Mouse (Mus musculus): Measurements from ENCODE around the gene Gm45062. TPM values are rescaled to one million over a fixed set of nuclear protein-coding genes. Genes with fewer than 3 reads are reported as not detected.

Gene Gm45062
- polyA plus RNA-seq, 1 experiment, result 5.8 TPM

- no peaks in the 10 kb centered on the region for H3K9me3 ChIP-seq (replicated peaks; ENCODE audit: control insufficient read depth, insufficient read depth, low read length, poor library complexity, severe bottlenecking)
- TF ChIP-seq CTCF (IDR thresholded peaks at IDR 0.05; ENCODE audit: low read depth, low read length) (no peak), POLR2A (IDR thresholded peaks at IDR 0.05; ENCODE audit: insufficient read depth, low read length) (no peak), EP300 (IDR thresholded peaks at IDR 0.05; ENCODE audit: insufficient read depth, low read depth, low read length) (no peak)
- no peak overlapping the region for H3K27ac ChIP-seq (ENCODE audit: insufficient read depth, low read length)
- no peaks in the 10 kb centered on the region for H3K36me3 ChIP-seq (ENCODE audit: control insufficient read depth, insufficient read depth, low read length, poor library complexity, severe bottlenecking)
- H3K27me3 ChIP-seq (ENCODE audit: control insufficient read depth, insufficient read depth, low read length, poor library complexity, severe bottlenecking), result no peaks in the 10 kb centered on the region
- no peak overlapping the region for H3K9ac ChIP-seq (ENCODE audit: low read depth, poor library complexity, severe bottlenecking)
- no peaks in the 10 kb centered on the region for H3K4me1 ChIP-seq (ENCODE audit: control insufficient read depth, insufficient read depth, low read length)
- H3K4me3 ChIP-seq (ENCODE audit: low read depth, low read length), result no peak overlapping the region
These were observed 230.0 kb downstream of the Gm45062 start for GRCm38 (mm10) chr6:8489266-8489665.

GRCm38 (mm10) chr6:8489938-8490585 lies 230.8 kb downstream of the Gm45062 start:
- no peak overlapping the region for H3K27ac ChIP-seq (ENCODE audit: insufficient read depth, low read length)
- TF ChIP-seq CTCF (IDR thresholded peaks at IDR 0.05; ENCODE audit: low read depth, low read length) (no peak), EP300 (IDR thresholded peaks at IDR 0.05; ENCODE audit: insufficient read depth, low read depth, low read length) (no peak), POLR2A (IDR thresholded peaks at IDR 0.05; ENCODE audit: insufficient read depth, low read length) (no peak)
- no peak overlapping the region for H3K9ac ChIP-seq (ENCODE audit: low read depth, poor library complexity, severe bottlenecking)
- no peaks in the 10 kb centered on the region for H3K36me3 ChIP-seq (ENCODE audit: control insufficient read depth, insufficient read depth, low read length, poor library complexity, severe bottlenecking)
- no peaks in the 10 kb centered on the region for H3K9me3 ChIP-seq (replicated peaks; ENCODE audit: control insufficient read depth, insufficient read depth, low read length, poor library complexity, severe bottlenecking)
- no peak overlapping the region for H3K4me3 ChIP-seq (ENCODE audit: low read depth, low read length)
- H3K4me1 ChIP-seq (ENCODE audit: control insufficient read depth, insufficient read depth, low read length), result no peaks in the 10 kb centered on the region
- no peaks in the 10 kb centered on the region for H3K27me3 ChIP-seq (ENCODE audit: control insufficient read depth, insufficient read depth, low read length, poor library complexity, severe bottlenecking)

GRCm38 (mm10) chr6:8492248-8492647 lies 233.0 kb downstream of the Gm45062 start:
- TF ChIP-seq CTCF (IDR thresholded peaks at IDR 0.05; ENCODE audit: low read depth, low read length) (no peak), EP300 (IDR thresholded peaks at IDR 0.05; ENCODE audit: insufficient read depth, low read depth, low read length) (no peak), POLR2A (IDR thresholded peaks at IDR 0.05; ENCODE audit: insufficient read depth, low read length) (no peak)

GRCm38 (mm10) chr6:8495109-8495826 lies 236.0 kb downstream of the Gm45062 start:
- Histone ChIP-seq H3K4me1 (ENCODE audit: control insufficient read depth, insufficient read depth, low read length) (no peaks in the 10 kb centered on the region), H3K9ac (ENCODE audit: low read depth, poor library complexity, severe bottlenecking) (no peak overlapping the region), H3K4me3 (ENCODE audit: low read depth, low read length) (no peak overlapping the region), H3K27ac (ENCODE audit: insufficient read depth, low read length) (no peak overlapping the region), H3K36me3 (ENCODE audit: control insufficient read depth, insufficient read depth, low read length, poor library complexity, severe bottlenecking) (no peaks in the 10 kb centered on the region), H3K9me3 (replicated peaks; ENCODE audit: control insufficient read depth, insufficient read depth, low read length, poor library complexity, severe bottlenecking) (no peaks in the 10 kb centered on the region), H3K27me3 (ENCODE audit: control insufficient read depth, insufficient read depth, low read length, poor library complexity, severe bottlenecking) (no peaks in the 10 kb centered on the region)
- TF ChIP-seq EP300 (IDR thresholded peaks at IDR 0.05; ENCODE audit: insufficient read depth, low read depth, low read length) (no peak), CTCF (IDR thresholded peaks at IDR 0.05; ENCODE audit: low read depth, low read length) (no peak)

More at GRCm38 (mm10) chr6:8492248-8492647, 233.0 kb downstream of the Gm45062 start:
- Histone ChIP-seq H3K4me1 (ENCODE audit: control insufficient read depth, insufficient read depth, low read length) (no peaks in the 10 kb centered on the region), H3K9me3 (replicated peaks; ENCODE audit: control insufficient read depth, insufficient read depth, low read length, poor library complexity, severe bottlenecking) (no peaks in the 10 kb centered on the region), H3K4me3 (ENCODE audit: low read depth, low read length) (no peak overlapping the region), H3K36me3 (ENCODE audit: control insufficient read depth, insufficient read depth, low read length, poor library complexity, severe bottlenecking) (no peaks in the 10 kb centered on the region), H3K27me3 (ENCODE audit: control insufficient read depth, insufficient read depth, low read length, poor library complexity, severe bottlenecking) (no peaks in the 10 kb centered on the region), H3K9ac (ENCODE audit: low read depth, poor library complexity, severe bottlenecking) (no peak overlapping the region), H3K27ac (ENCODE audit: insufficient read depth, low read length) (no peak overlapping the region)

DNA sequence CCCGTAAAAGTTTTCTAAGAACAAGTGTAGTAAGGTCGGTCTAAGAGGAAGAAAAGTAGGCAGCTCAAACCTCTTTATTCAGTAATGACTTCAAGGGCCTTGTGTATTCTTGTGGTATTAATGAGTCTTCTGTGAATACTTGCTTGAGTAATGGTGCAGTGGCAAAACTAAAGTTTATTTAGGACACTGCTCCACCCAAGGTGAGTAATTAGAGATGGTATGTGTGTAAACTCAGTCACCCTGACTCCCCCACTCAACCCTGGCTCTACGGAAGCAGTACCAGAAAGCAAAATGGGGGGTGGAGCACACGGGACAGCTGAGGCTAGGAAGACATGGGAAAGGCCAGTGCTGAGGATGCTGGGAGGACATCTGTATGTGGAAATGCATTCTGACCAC lies 236.6 kb downstream of the Gm45062 start:
- TF ChIP-seq CTCF (IDR thresholded peaks at IDR 0.05; ENCODE audit: low read depth, low read length) (no peak), EP300 (IDR thresholded peaks at IDR 0.05; ENCODE audit: insufficient read depth, low read depth, low read length) (no peak), POLR2A (IDR thresholded peaks at IDR 0.05; ENCODE audit: insufficient read depth, low read length) (no peak)
- Histone ChIP-seq H3K36me3 (ENCODE audit: control insufficient read depth, insufficient read depth, low read length, poor library complexity, severe bottlenecking) (no peaks in the 10 kb centered on the region), H3K4me3 (ENCODE audit: low read depth, low read length) (no peak overlapping the region), H3K9me3 (replicated peaks; ENCODE audit: control insufficient read depth, insufficient read depth, low read length, poor library complexity, severe bottlenecking) (no peaks in the 10 kb centered on the region), H3K4me1 (ENCODE audit: control insufficient read depth, insufficient read depth, low read length) (no peaks in the 10 kb centered on the region), H3K9ac (ENCODE audit: low read depth, poor library complexity, severe bottlenecking) (no peak overlapping the region), H3K27me3 (ENCODE audit: control insufficient read depth, insufficient read depth, low read length, poor library complexity, severe bottlenecking) (no peaks in the 10 kb centered on the region), H3K27ac (ENCODE audit: insufficient read depth, low read length) (no peak overlapping the region)

DNA sequence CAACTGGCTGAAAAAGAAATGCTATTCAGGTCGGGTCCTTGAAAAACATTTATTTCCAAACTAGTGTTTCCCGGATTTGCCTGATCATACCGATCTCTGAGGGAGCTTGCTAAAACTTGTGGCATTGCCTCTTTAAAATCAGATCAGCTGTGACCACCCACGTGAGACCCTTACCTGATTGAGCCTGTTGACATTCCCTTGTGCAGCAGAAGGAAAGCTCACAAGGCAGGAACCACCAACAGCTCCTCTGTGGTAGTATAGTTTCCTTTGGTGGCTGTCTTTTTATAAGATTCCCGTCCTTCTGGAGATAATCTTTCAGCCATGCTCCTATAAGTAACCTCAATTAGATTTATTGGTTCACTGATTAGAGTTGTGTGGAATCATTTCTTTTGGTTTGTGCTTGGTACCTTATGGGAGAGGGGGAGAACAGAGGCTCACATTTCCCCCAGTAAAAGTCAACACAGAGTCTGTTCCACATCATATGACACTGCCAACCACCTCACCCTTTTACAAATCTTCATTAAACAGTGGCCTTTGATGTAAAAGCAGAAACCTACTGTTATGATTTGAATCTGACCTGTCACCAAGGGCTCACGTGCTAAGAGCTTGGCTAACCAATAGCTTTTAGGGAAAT lies 238.1 kb downstream of the Gm45062 start:
- no peak for TF ChIP-seq POLR2A (IDR thresholded peaks at IDR 0.05; ENCODE audit: insufficient read depth, low read length)
- TF ChIP-seq EP300 (IDR thresholded peaks at IDR 0.05; ENCODE audit: insufficient read depth, low read depth, low read length), result no peak
- TF ChIP-seq CTCF (IDR thresholded peaks at IDR 0.05; ENCODE audit: low read depth, low read length), result no peak
- no peaks in the 10 kb centered on the region for H3K36me3 ChIP-seq (ENCODE audit: control insufficient read depth, insufficient read depth, low read length, poor library complexity, severe bottlenecking)
- H3K9me3 ChIP-seq (replicated peaks; ENCODE audit: control insufficient read depth, insufficient read depth, low read length, poor library complexity, severe bottlenecking), result no peaks in the 10 kb centered on the region
- no peak overlapping the region for H3K9ac ChIP-seq (ENCODE audit: low read depth, poor library complexity, severe bottlenecking)
- H3K4me3 ChIP-seq (ENCODE audit: low read depth, low read length), result no peak overlapping the region
- H3K27me3 ChIP-seq (ENCODE audit: control insufficient read depth, insufficient read depth, low read length, poor library complexity, severe bottlenecking), result no peaks in the 10 kb centered on the region
- no peaks in the 10 kb centered on the region for H3K4me1 ChIP-seq (ENCODE audit: control insufficient read depth, insufficient read depth, low read length)
- H3K27ac ChIP-seq (ENCODE audit: insufficient read depth, low read length), result no peak overlapping the region

Data from ES-Bruce4 (cell line).